Mouse (Mus musculus): Measurements from ENCODE around the gene Snx29.
A peak's percentile ranks its signal among the peaks of the same experiment; 100 is the strongest.

The Snx29 gene

GRCm38 (mm10) chr16:11407932-11408620, 85.4 kb downstream of the Snx29 start:
- no peak for DNase-seq (ENCODE audit: low read depth, low spot score)

GRCm38 (mm10) chr16:11408726-11409125, 86.0 kb downstream of the Snx29 start:
- no peak for DNase-seq (ENCODE audit: low read depth, low spot score)

- no peak for DNase-seq (ENCODE audit: low read depth, low spot score)
Measured at GRCm38 (mm10) chr16:11414631-11415030, 91.9 kb downstream of the Snx29 start.

- peak; percentile 53 for DNase-seq (ENCODE audit: low read depth, low spot score)
Measured at GRCm38 (mm10) chr16:11418183-11418588, 95.5 kb downstream of the Snx29 start.

GRCm38 (mm10) chr16:11420311-11421080, 97.8 kb downstream of the Snx29 start:
- no peak for DNase-seq (ENCODE audit: low read depth, low spot score)

- DNase-seq (ENCODE audit: low read depth, low spot score) = no peak
Measured at GRCm38 (mm10) chr16:11422165-11422564, 99.5 kb downstream of the Snx29 start.

GRCm38 (mm10) chr16:11422889-11423610, 100.3 kb downstream of the Snx29 start:
- no peak for DNase-seq (ENCODE audit: low read depth, low spot score)

GRCm38 (mm10) chr16:11423611-11424297, 101.0 kb downstream of the Snx29 start:
- DNase-seq (ENCODE audit: low read depth, low spot score) = peak; percentile 39

GRCm38 (mm10) chr16:11424568-11425145, 101.9 kb downstream of the Snx29 start:
- no peak for DNase-seq (ENCODE audit: low read depth, low spot score)

GRCm38 (mm10) chr16:11425279-11425678, 102.6 kb downstream of the Snx29 start:
- no peak for DNase-seq (ENCODE audit: low read depth, low spot score)

GRCm38 (mm10) chr16:11426810-11427537, 104.3 kb downstream of the Snx29 start:
- DNase-seq (ENCODE audit: low read depth, low spot score) = no peak

GRCm38 (mm10) chr16:11429784-11430183, 107.1 kb downstream of the Snx29 start:
- no peak for DNase-seq (ENCODE audit: low read depth, low spot score)

- no peak for DNase-seq (ENCODE audit: low read depth, low spot score)
Measured at GRCm38 (mm10) chr16:11430520-11430919, 107.8 kb downstream of the Snx29 start.

GRCm38 (mm10) chr16:11433779-11434178, 111.1 kb downstream of the Snx29 start:
- DNase-seq (ENCODE audit: low read depth, low spot score) = no peak

- DNase-seq (ENCODE audit: low read depth, low spot score) = no peak
Measured at GRCm38 (mm10) chr16:11437641-11438040, 114.9 kb downstream of the Snx29 start.

GRCm38 (mm10) chr16:11439417-11439816, 116.7 kb downstream of the Snx29 start:
- DNase-seq (ENCODE audit: low read depth, low spot score) = no peak

GRCm38 (mm10) chr16:11441616-11442015, 118.9 kb downstream of the Snx29 start:
- no peak for DNase-seq (ENCODE audit: low read depth, low spot score)

- DNase-seq (ENCODE audit: low read depth, low spot score) = no peak
Measured at GRCm38 (mm10) chr16:11442534-11442933, 119.8 kb downstream of the Snx29 start.

- no peak for DNase-seq (ENCODE audit: low read depth, low spot score)
Measured at GRCm38 (mm10) chr16:11444626-11445025, 121.9 kb downstream of the Snx29 start.

- DNase-seq (ENCODE audit: low read depth, low spot score) = no peak
Measured at GRCm38 (mm10) chr16:11446977-11447376, 124.3 kb downstream of the Snx29 start.

- no peak for DNase-seq (ENCODE audit: low read depth, low spot score)
Measured at GRCm38 (mm10) chr16:11447905-11448304, 125.2 kb downstream of the Snx29 start.

Data from retina, postnatal 7 days (tissue).